Mouse (Mus musculus): ENCODE measurements around the gene Ric8b.
A peak's percentile ranks its signal among the peaks of the same experiment; 100 is the strongest.

Ric8b gene

DNA sequence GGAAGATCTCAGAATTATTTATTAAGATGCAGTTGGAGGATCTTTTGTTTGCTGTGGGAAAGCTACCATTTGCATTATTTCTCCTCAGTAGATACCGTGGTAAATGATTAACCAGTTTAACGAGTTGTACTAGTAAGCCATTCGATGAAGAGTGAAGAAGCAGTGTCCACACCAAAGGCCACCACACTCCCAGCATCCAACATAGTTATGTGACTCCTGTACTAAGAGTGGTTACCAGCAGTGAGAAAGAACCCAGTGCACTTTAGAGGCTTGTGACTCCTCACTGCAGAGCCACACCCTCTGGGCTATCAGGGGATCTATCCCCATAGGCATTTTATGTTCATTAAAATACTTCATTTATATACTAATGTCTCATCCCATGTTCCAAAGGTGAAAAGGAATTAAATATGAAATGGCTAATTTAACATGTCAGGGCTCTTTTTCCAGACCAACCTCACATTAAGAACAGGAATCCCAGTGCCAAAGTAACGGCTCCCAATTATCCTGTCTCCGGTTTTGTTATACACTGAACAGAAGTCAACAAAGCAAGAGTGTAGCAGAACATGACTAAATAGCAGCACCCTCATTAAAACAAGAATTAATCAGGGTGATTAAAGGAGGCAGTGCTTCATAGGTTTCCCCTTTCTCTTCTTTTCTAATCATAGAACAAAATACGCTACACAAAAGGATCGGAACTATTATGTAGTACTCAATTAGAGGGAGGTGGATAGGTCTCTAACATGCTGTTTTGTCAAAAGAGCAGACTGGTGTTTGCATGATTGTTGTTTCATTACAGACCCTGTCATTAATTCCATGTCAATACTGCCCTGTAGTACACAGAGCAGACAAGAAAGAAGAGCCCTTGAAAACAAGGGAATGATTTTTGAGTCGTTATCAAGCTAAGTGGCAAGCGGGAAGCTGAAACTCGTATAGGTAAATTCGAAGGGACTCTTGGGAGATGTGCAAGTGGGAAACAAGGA, 90.7 kb downstream of the Ric8b start:
- DNase-seq, result no peak

DNA sequence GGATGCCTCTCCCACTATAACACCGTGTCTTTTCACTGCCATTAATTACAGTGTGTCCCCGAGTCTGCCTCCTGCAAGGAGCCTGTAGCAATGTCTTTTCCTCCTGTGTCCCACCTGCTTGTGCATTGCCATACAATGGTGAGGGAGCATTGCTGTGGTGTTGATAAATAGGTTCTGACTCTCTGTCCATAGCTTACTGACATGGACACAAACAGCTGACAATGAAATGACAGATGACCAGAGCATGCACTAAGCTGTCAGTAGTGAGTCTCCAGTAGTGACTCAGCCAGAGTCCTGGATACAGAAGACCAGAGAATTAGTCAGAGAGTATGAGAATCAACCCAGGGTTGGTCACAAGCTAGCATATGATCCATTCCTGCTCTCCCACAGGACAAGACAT, 93.7 kb downstream of the Ric8b start:
- DNase-seq, result no peak

DNA sequence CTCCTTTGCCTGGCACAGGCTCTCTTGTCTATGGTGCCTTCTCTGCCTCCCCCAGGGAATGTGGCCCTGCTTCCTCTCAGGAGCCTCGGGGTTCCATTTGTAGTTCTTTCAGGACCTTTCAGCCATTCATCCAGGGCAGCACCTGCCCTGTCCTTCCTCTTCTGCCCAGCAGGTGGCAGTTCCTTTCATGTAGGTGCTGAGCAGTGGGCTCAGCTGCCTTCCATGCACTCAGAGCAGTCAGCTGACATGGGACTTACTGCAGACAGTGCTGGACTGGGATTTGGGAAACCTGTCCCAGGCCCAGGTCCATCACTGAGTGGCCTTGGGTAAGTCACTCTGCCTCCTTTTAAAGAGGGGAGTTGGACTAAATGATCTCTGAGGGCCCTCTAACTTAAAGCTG, 96.0 kb downstream of the Ric8b start:
- DNase-seq, result peak; percentile 65 to 76

DNA sequence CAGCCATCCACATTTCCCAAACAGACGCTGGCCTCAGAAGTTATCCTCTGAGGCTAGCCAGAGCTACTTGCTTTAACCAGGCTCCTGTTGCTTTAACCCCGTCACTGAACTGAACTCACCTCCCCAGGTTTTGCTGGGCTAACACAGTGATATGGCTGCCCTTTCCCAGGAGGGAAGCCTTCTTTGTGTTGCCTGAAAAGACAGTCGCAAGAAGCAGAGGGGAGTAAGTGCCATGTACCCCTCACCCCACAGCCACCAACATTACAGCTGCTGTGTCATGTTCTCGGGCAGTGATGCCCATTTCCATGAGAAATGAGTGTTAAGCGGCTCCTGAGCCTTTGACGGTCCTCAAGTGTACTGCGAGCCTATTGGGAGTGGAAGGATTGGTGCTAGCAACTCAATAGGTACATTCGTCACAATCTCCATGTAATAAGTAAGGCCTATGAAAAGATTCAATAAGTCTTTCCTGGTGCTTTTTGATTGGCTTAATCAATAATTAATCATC, 96.6 kb downstream of the Ric8b start:
- DNase-seq, result no peak

DNA sequence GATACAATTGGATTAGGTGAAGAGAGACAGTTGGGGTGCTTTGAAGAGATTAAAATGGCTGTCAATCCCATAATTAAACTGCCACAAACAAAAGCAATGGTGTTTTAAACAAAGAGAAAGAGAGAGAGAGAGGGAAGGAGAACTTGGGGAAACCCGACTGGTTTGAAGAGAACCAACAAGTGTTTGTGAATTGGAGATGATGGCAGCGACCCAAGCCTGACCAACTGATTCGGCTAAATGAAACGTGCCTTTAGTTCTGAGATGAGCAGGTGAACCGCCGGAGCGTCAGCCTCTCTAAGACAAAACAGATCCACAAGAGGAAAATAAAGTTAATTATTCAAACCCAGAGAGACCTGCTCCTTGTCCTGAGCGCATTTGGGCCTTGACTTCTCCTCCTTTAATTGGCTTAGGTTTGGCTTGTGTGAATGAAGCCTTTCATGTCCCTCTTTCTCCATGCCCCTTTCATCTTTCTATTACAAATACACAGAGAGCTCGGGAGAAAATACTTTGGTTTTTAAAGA, 97.1 kb downstream of the Ric8b start:
- DNase-seq, result no peak

DNA sequence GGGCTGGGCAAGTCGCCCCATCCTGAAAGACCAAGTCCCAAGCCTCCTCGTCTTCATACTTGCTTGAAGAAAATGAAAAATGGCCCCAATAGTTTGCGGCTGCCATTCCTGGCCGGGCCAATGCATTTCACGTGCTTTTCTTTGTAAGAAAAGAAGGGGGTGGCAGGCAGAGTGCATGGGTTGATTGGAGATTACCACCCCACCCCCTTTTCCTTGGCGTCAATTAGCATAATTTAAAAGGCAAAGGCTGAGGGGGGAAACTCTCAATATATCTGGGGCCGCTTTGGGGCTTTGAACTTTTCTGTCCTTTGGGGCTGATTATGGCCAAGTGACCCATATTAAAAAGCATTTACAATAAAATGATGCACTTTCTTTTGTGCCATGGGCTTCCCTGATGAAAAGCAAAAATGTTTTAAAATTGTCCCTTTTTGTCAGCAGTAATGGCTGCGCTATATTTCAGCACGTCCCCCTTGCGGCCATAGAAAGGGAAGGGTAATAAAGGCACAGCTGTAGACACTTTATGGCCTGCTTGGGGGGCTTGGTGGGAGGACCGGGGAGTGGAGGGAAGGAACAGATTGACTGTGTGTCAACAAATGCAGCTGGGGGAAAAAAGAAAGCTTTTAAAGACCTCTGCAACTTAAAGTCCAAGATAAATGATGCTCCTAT, 105.4 kb downstream of the Ric8b start:
- peak; percentile 38 to 39 for DNase-seq

DNA sequence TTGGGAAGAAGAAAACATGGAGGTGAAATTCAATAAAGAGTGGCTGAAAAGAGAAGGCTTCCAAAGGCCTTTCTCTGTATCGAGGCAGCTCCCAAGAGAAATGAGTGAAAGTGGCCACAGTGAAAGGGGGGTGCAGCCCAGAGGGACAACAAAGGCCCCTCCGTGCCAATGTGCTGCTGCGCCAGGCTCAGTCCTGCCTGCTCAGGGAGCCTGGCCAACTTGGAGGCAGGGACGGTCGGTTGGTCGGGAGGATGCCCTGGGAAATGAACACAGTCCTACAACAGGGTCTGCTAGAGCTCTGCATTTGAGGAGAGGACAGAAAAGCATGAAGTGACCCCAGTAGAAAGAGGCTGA, 105.9 kb downstream of the Ric8b start:
- DNase-seq, result no peak

DNA sequence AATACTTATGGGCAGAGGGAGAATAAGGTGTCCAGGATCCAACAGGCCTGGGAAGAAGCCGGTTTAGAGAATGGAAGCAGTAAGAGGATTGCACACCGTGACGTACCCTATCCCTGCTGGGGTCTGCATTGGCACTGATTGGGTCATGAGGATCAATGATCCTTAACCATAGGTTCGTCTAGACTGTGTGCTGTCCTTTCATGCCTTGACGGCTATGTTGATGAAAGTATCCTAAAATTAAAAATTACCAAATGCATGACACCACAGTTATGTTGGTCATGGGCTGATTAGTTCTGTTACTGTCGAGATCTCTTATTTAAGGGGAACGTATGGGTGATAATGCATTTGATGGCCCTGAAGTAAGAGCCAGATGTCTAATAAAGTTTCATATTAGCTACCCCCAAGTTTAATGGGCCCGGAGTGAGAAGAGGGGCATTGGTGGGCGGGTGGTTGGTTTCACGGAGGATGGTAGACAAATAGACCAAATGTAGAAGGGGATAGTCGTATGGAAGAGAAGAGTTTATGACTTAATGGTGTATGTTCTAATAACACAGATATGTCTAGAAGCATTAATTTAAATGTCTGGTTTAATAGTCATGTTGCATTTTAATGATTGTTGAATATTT, 108.5 kb downstream of the Ric8b start:
- no peak for DNase-seq

DNA sequence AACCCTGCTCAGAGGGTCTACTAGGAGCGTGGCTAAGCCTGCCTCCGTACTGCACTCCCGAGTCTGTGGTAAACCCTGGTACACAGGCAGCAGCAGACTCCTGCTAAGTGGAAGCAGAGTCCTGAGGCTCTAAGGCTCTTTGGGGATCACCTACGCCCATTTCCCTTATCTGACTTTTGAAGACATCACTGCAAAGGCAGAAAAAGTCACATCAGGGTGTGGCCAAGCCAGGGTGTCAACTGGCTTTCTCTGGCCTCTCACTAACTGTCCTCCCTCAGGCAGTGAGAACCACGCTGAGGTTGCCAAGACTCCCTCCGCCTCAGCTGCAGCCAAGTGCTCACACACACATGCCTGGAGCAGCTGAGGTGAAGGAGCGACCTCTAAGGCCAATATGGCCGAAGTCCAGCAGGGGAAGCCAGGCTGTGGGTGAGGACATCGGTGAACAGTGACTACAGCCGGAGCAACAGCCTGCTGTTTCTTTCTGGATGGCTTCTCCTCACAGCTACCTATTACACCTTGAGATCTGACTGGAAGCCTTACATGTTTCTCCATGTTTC, 110.3 kb downstream of the Ric8b start:
- no peak for DNase-seq

DNA sequence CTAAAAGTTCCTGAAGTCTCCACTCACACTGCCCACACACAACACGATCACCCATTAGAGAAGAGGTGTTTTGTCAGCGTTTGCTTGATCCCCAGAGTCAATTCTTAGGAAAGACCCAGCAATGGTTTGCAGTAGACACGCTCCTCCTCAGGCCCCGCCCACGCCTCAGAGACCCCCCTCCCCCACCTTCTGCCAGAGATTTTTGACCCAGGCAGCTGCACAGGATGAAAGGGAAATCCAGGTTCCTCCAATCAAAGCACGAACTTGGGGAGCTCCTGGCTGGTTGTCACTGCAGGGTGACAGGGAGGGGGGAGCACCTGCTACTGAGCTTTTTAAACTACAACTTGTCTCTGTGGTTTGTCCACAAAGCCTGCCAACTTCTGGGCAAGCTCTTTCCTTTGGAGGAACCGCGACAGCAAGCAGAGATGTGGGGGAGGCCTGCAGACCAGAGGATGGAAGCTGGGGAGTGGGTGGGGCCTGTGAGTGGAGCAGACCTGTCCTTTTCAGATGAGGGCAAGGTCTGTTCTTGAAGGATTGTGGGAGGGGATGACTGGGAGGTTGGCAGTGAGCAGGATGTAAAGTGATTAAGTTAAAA, 117.8 kb downstream of the Ric8b start:
- DNase-seq, result peak in 1 of 2 experiments; percentile 32

DNA sequence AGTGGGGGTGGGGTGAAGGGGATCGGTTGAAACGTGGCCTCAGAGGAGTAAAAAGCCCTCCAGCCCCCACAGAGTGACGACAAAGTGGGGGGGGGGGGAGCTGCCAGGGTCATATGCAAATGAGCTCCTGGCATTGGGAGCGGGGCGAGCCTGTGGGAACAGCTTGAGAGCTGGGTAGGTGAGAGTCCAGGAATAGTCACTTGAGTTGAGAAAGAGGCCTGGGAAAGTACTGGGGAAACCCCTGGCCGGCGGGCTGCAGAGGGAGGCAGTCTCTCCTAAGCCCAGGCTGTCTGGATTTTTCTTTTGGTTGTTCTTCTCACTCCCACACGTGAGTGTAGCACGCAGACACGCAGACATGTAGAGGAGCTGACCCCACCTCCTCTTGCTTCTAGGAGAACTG, 120.7 kb downstream of the Ric8b start:
- no peak for DNase-seq

DNA sequence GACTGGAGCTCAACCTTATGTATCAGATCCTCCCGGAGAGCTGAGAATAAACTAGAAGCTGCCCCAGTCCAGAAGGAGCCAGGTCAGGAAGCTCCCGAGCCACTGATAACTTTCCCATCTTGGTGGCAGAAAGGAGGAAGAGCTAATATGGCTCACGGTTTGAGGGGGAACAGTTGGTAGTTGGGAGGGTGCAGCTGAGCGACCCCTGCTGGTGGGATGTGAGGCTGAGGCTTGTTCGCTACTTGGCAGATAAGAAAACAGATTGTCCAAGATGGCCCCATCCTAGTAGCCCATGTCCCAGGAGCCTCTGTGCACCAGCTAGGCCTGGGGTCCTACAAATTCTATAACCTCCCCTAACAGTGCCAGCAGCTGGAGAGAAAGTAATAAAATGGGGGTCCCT, 121.4 kb downstream of the Ric8b start:
- DNase-seq, result no peak

DNA sequence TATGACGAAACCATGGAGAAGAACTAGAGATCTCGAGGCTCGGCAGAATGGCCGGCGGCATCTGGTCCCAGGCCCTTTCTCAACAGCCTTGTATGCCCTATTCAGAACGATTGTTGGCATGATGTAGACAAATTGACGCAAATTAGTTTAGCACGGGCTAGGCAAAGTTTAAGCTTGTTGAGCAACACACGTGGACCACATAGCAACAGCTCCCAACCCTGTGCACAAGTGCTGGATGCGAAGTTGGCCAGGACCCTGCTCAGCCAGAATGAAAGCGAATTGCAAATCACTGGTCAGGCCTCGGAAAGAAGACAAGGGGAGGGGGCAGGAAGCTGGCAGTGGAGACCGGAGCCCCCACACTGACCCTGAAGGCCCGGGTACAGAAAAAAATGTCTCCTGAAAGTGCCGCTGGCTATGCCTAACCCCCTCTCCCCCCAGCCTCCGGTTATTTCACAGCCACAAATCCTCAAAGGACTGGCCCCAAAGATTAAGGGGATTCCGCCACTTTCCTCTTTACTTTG, 126.8 kb downstream of the Ric8b start:
- peak in 1 of 2 experiments; percentile 22 for DNase-seq

DNA sequence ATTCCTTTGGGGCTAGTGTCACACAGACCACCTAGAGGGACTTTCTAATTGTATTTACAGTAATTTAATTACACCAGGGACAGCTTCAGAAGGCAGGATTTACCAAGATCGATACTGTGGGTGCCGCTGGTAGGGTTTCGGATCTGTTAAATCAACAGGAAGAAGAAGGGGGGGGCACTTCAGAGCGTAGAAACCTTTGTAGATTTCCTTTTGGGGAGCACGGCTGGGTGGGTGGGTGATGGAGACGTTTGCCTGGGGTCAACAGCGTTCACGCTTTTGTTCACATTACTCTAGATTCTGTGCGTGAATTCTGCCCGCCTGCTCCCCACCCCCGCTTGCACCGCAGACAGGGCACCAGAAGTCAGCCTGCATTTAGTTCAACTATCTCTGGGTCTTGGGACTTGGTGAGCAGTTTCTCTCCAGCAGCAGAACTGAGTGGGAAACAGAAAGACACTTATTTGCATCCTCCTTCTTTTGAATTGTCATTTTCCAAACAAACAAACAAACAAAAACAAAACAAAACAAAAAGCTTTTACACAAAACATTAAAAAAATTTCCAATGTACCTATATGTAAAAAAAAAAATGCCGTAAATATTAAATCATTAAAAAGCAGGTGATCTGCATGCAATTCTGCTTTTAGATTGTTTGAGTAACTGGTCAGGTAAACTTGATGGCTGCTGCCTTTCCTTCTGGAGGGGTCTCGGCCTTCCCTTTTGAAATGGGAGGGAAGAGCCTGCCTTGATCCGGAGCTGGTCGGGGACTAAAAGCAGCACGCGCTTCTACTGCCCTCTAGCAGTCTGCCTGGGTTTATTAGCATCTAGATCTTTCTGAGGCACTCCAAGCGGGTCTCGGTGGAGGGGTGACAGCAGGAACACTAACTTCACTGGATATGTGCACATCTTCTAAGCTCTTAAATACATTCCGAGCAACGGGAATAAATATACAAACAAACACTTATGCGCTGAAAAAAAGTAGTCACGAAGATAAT, 127.6 kb downstream of the Ric8b start:
- DNase-seq, result peak; percentile 69 to 81

DNA sequence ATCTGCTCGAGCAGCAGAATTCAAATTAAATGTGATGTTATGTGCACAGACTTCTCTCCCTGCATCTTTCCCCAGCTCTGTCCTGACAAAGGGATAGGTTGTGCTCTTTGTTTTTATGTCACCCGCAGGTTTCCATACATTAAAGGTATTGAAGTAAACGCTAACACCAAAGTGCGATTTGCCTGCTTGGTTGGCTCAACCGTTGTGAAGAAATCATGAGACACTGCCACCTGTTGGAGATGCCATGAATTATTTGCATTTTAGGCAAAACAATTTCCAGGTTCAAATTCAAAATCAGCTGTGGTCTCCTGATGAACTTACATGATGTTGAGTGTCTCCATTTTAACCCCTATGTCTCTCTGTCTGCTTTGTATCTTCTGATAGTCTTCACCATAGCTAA, 129.2 kb downstream of the Ric8b start:
- DNase-seq, result peak; percentile 27 to 39

DNA sequence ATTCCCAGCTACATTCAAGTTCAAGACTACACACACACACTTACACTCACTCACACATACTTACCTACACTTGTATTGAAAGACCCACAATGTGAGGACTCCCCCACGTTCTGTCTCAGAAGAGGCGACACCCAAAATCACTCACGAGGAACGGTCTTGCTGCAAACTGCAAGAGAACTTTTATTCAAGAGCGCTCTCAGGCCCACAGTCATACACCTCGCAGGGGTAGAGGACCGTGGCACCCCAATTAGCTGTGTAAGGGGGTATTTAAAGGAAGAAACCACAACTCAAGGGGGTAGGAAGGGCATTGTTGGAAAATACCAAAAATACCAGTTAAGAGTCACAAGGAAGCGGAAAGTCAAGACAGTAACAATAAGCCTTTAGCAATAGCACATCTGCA, 130.6 kb downstream of the Ric8b start:
- no peak for DNase-seq

DNA sequence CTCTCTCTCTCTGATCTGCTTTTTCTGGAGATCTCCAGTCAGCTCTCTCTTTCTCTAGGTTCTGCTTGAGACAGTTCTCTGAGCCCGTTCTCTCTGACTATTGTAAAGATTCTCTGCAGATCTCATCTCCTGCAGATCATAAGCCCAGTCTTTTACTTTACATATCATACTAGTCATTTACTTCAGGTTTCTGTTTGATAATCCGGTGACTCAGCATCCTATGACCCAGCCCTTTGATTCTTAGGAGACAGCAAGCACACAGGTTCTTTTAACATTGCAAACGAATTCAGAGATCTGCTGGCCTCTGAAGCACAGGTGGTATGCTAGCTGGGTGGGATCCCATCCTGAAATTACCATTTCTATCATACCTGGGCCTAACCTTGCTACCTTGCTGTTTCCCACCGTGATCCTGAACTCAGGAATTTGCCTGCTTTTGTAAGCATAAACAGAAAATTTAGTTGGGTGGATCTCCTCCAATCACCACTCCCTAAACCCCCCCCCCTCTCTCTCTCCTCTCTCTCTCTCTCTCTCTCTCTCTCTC, 133.3 kb downstream of the Ric8b start:
- no peak for DNase-seq

DNA sequence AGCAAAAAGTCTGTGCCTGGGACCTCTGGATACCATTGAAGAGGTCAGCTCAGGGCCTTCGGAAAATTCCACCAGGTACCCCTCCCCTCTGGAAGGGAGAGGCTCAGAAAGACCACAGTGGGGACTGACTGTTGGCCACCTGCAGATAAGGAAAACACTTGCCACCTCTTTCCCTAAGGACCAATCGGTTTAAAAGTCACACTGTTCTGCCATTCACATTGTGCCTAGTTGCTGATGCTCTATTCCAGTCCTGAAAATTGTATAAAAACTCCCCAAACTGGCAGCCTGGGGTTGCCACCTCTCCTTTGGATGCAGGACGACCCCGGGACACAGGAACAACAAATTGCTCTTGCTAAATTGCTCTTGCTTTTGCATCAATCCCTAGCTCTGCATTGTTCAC, 135.0 kb downstream of the Ric8b start:
- DNase-seq, result no peak

DNA sequence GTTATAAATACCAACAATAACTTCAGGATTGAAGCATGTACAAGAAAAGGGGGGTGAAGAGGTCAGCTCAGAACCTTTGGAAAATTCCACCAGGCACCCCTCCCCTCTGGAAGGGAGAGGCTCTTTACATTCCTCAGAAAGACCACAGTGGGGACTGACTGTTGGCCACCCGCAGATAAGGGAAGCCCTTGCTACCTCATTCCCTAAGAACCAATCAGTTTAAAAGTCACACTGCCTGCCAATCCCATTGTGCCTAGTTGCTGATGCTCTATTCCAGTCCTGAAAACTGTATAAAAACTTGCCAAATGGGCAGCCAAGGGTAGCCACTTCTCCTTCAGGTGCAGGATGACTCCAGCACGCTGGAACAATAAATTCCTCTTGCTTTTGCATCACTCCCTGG, 137.5 kb downstream of the Ric8b start:
- no peak for DNase-seq

Measured in kidney, postnatal 4 days (tissue).